Mouse (Mus musculus): ENCODE results near the gene Gpr84. TPM values are rescaled to one million over a fixed set of nuclear protein-coding genes. Genes with fewer than 3 reads are reported as not detected.

Gpr84 gene
- polyA plus RNA-seq, 1 experiment from 2014 or later = 0.53 TPM

GRCm38 (mm10) chr15:103333081-103333615 is 22.7 kb upstream of the Gpr84 start:
- peaks cover 6% of the 10 kb centered on the region; the same call in 1 of the 2 replicates for H3K4me1 ChIP-seq (ENCODE audit: control insufficient read depth, insufficient read depth, low read length)
- no peak overlapping the region for H3K27ac ChIP-seq (ENCODE audit: low read depth, low read length)
- H3K9me3 ChIP-seq (replicated peaks; ENCODE audit: control insufficient read depth, low read length) = no peaks in the 10 kb centered on the region
- no peak for ATAC-seq (replicated peaks; ENCODE audit: insufficient number of reproducible peaks, low FRiP score, low TSS enrichment)
- H3K4me2 ChIP-seq = no peak overlapping the region
- 0 out of 2 replicates have a peak overlapping the region, but pooled peaks have one; percentile 1 for H3K9ac ChIP-seq (ENCODE audit: low read depth, low read length)
- no peak overlapping the region for H3K4me3 ChIP-seq (ENCODE audit: low read depth, low read length)
- no peaks in the 10 kb centered on the region for H3K36me3 ChIP-seq (ENCODE audit: control insufficient read depth, insufficient read depth, low read length)
- H3K27me3 ChIP-seq (ENCODE audit: control insufficient read depth, insufficient read depth, low read length) = peaks cover 9% of the 10 kb centered on the region
- WGBS (ENCODE audit: insufficient replicate concordance) = 52% methylated on average over 5 of the region's 5 CpGs

GRCm38 (mm10) chr15:103323455-103324247 is 13.2 kb upstream of the Gpr84 start:
- peak; percentile 96 for ATAC-seq (replicated peaks; ENCODE audit: insufficient number of reproducible peaks, low FRiP score, low TSS enrichment)
- H3K27ac ChIP-seq (ENCODE audit: low read depth, low read length) = peak overlapping the region; percentile 79
- H3K27me3 ChIP-seq (ENCODE audit: control insufficient read depth, insufficient read depth, low read length) = no peaks in the 10 kb centered on the region
- peak overlapping the region; percentile 81 for H3K4me3 ChIP-seq (ENCODE audit: low read depth, low read length)
- no peaks in the 10 kb centered on the region for H3K36me3 ChIP-seq (ENCODE audit: control insufficient read depth, insufficient read depth, low read length)
- H3K4me1 ChIP-seq (ENCODE audit: control insufficient read depth, insufficient read depth, low read length) = peaks cover 26% of the 10 kb centered on the region
- H3K9ac ChIP-seq (ENCODE audit: low read depth, low read length) = peak overlapping the region; percentile 78
- under 1% methylated on average over 36 of the region's 40 CpGs for WGBS (ENCODE audit: insufficient replicate concordance)
- peak overlapping the region; percentile 89 for H3K4me2 ChIP-seq
- H3K9me3 ChIP-seq (replicated peaks; ENCODE audit: control insufficient read depth, low read length) = no peaks in the 10 kb centered on the region

GRCm38 (mm10) chr15:103323070-103323454 is 12.7 kb upstream of the Gpr84 start:
- 3% methylated on average over 15 of the region's 26 CpGs for WGBS (ENCODE audit: insufficient replicate concordance)
- Histone ChIP-seq H3K27ac (ENCODE audit: low read depth, low read length) (0 out of 2 replicates have a peak overlapping the region, but pooled peaks have one; percentile 46), H3K4me1 (ENCODE audit: control insufficient read depth, insufficient read depth, low read length) (peaks cover 29% of the 10 kb centered on the region)

GRCm38 (mm10) chr15:103322396-103322795 is 12.0 kb upstream of the Gpr84 start:
- peak overlapping the region; percentile 81 for H3K4me3 ChIP-seq (ENCODE audit: low read depth, low read length)
- no peaks in the 10 kb centered on the region for H3K9me3 ChIP-seq (replicated peaks; ENCODE audit: control insufficient read depth, low read length)
- no peak overlapping the region for H3K27ac ChIP-seq (ENCODE audit: low read depth, low read length)
- peak overlapping the region; percentile 89 for H3K4me2 ChIP-seq
- H3K9ac ChIP-seq (ENCODE audit: low read depth, low read length) = peak overlapping the region; percentile 78
- H3K4me1 ChIP-seq (ENCODE audit: control insufficient read depth, insufficient read depth, low read length) = peaks cover 31% of the 10 kb centered on the region
- no peak for ATAC-seq (replicated peaks; ENCODE audit: insufficient number of reproducible peaks, low FRiP score, low TSS enrichment)
- no peaks in the 10 kb centered on the region for H3K27me3 ChIP-seq (ENCODE audit: control insufficient read depth, insufficient read depth, low read length)
- 52% methylated on average over 4 of the region's 4 CpGs for WGBS (ENCODE audit: insufficient replicate concordance)
- H3K36me3 ChIP-seq (ENCODE audit: control insufficient read depth, insufficient read depth, low read length) = peaks cover 4% of the 10 kb centered on the region

More at GRCm38 (mm10) chr15:103323070-103323454, 12.7 kb upstream of the Gpr84 start:
- ATAC-seq (replicated peaks; ENCODE audit: insufficient number of reproducible peaks, low FRiP score, low TSS enrichment) = peak; percentile 74
- Histone ChIP-seq H3K4me2 (peak overlapping the region; percentile 89), H3K9ac (ENCODE audit: low read depth, low read length) (peak overlapping the region; percentile 78), H3K4me3 (ENCODE audit: low read depth, low read length) (peak overlapping the region; percentile 81), H3K36me3 (ENCODE audit: control insufficient read depth, insufficient read depth, low read length) (peaks cover 2% of the 10 kb centered on the region), H3K27me3 (ENCODE audit: control insufficient read depth, insufficient read depth, low read length) (no peaks in the 10 kb centered on the region), H3K9me3 (replicated peaks; ENCODE audit: control insufficient read depth, low read length) (no peaks in the 10 kb centered on the region)

- no peak overlapping the region; the same call in none of the 2 replicates for H3K4me2 ChIP-seq
These were observed 10.7 kb upstream of the Gpr84 start for GRCm38 (mm10) chr15:103321076-103321475.

GRCm38 (mm10) chr15:103318201-103318816 is 7.9 kb upstream of the Gpr84 start:
- Histone ChIP-seq H3K4me3 (ENCODE audit: low read depth, low read length) (no peak overlapping the region), H3K4me2 (no peak overlapping the region), H3K27ac (ENCODE audit: low read depth, low read length) (no peak overlapping the region), H3K9ac (ENCODE audit: low read depth, low read length) (no peak overlapping the region), H3K36me3 (ENCODE audit: control insufficient read depth, insufficient read depth, low read length) (peaks cover 4% of the 10 kb centered on the region), H3K4me1 (ENCODE audit: control insufficient read depth, insufficient read depth, low read length) (peaks cover 42% of the 10 kb centered on the region), H3K9me3 (replicated peaks; ENCODE audit: control insufficient read depth, low read length) (no peaks in the 10 kb centered on the region), H3K27me3 (ENCODE audit: control insufficient read depth, insufficient read depth, low read length) (no peaks in the 10 kb centered on the region)
- no peak for ATAC-seq (replicated peaks; ENCODE audit: insufficient number of reproducible peaks, low FRiP score, low TSS enrichment)
- 72% methylated on average over 3 of the region's 3 CpGs for WGBS (ENCODE audit: insufficient replicate concordance)

More at GRCm38 (mm10) chr15:103321076-103321475, 10.7 kb upstream of the Gpr84 start:
- H3K9ac ChIP-seq (ENCODE audit: low read depth, low read length) = no peak overlapping the region
- H3K9me3 ChIP-seq (replicated peaks; ENCODE audit: control insufficient read depth, low read length) = no peaks in the 10 kb centered on the region
- H3K27ac ChIP-seq (ENCODE audit: low read depth, low read length) = no peak overlapping the region
- H3K4me1 ChIP-seq (ENCODE audit: control insufficient read depth, insufficient read depth, low read length) = peaks cover 34% of the 10 kb centered on the region
- H3K27me3 ChIP-seq (ENCODE audit: control insufficient read depth, insufficient read depth, low read length) = no peaks in the 10 kb centered on the region
- no peak overlapping the region; the same call in 1 of the 2 replicates for H3K4me3 ChIP-seq (ENCODE audit: low read depth, low read length)
- H3K36me3 ChIP-seq (ENCODE audit: control insufficient read depth, insufficient read depth, low read length) = peaks cover 4% of the 10 kb centered on the region
- no peak for ATAC-seq (replicated peaks; ENCODE audit: insufficient number of reproducible peaks, low FRiP score, low TSS enrichment)
- WGBS (ENCODE audit: insufficient replicate concordance) = 26% methylated on average over 1 of the region's 1 CpGs

GRCm38 (mm10) chr15:103317731-103318130 is 7.3 kb upstream of the Gpr84 start:
- no peak for ATAC-seq (replicated peaks; ENCODE audit: insufficient number of reproducible peaks, low FRiP score, low TSS enrichment)
- H3K36me3 ChIP-seq (ENCODE audit: control insufficient read depth, insufficient read depth, low read length) = peaks cover 4% of the 10 kb centered on the region
- no peak overlapping the region for H3K27ac ChIP-seq (ENCODE audit: low read depth, low read length)

GRCm38 (mm10) chr15:103317120-103317519 is 6.7 kb upstream of the Gpr84 start:
- ATAC-seq (replicated peaks; ENCODE audit: insufficient number of reproducible peaks, low FRiP score, low TSS enrichment) = no peak
- Histone ChIP-seq H3K4me1 (ENCODE audit: control insufficient read depth, insufficient read depth, low read length) (peaks cover 35% of the 10 kb centered on the region), H3K4me2 (no peak overlapping the region), H3K36me3 (ENCODE audit: control insufficient read depth, insufficient read depth, low read length) (peaks cover 4% of the 10 kb centered on the region), H3K27ac (ENCODE audit: low read depth, low read length) (no peak overlapping the region), H3K4me3 (ENCODE audit: low read depth, low read length) (no peak overlapping the region), H3K27me3 (ENCODE audit: control insufficient read depth, insufficient read depth, low read length) (no peaks in the 10 kb centered on the region), H3K9ac (ENCODE audit: low read depth, low read length) (no peak overlapping the region), H3K9me3 (replicated peaks; ENCODE audit: control insufficient read depth, low read length) (no peaks in the 10 kb centered on the region)

More at GRCm38 (mm10) chr15:103317731-103318130, 7.3 kb upstream of the Gpr84 start:
- Histone ChIP-seq H3K27me3 (ENCODE audit: control insufficient read depth, insufficient read depth, low read length) (no peaks in the 10 kb centered on the region), H3K4me2 (no peak overlapping the region), H3K9ac (ENCODE audit: low read depth, low read length) (no peak overlapping the region), H3K9me3 (replicated peaks; ENCODE audit: control insufficient read depth, low read length) (no peaks in the 10 kb centered on the region), H3K4me3 (ENCODE audit: low read depth, low read length) (no peak overlapping the region), H3K4me1 (ENCODE audit: control insufficient read depth, insufficient read depth, low read length) (peaks cover 41% of the 10 kb centered on the region)
- WGBS (ENCODE audit: insufficient replicate concordance) = 85% methylated on average over 8 of the region's 8 CpGs
